Mouse (Mus musculus): ENCODE data around the gene Tnfsf14. TPM values are rescaled to one million over a fixed set of nuclear protein-coding genes. Genes with fewer than 3 reads are reported as not detected.

Gene Tnfsf14
- total and polyA plus RNA-seq, 2 experiments from 2014 or later: not detected

DNA sequence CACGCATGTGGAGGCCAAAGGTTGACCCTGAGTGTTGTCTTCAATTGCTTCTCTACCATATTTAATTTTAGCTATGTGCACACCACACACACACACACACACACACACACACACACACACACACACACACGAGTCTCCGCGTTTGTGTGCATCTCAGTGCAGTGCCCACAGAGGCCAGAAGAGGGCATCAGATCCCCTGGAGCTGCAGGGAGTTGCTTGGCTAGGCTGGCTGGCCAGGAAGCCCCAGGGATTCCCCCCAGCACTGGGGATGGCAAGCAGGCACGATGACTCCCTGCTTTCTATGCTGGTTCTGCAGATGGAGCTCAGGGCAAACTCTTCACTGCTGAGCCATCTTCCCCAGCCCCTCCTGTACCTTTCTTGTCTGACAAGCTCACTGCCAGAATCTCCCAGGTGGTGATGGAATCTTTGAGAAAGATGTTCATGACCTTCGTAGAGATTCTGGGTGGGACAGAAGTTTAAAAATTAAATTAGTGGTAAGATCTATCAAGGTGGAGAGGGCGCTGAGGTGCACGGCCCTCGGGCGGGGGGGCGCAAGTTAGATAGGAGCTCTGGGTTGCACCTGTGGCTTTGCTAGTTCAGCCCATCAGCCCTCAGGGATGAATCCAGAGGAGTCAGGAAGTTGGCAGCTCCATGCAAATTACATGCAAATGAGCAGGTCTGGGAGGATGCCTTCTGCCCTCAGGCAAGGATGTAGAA, 25.3 kb upstream of the Tnfsf14 start:
- Histone ChIP-seq H3K4me2 (ENCODE audit: low read depth, low read length) (no peak overlapping the region), H3K9ac (replicated peaks; ENCODE audit: low read depth, low read length) (no peak overlapping the region), H3K4me1 (ENCODE audit: control insufficient read depth, insufficient read depth) (no peaks in the 10 kb centered on the region), H3K36me3 (replicated peaks; ENCODE audit: control insufficient read depth, insufficient read depth, low read length) (no peaks in the 10 kb centered on the region), H3K4me3 (ENCODE audit: low read depth, low read length) (no peak overlapping the region), H3K9me3 (replicated peaks; ENCODE audit: control insufficient read depth, low read length) (no peaks in the 10 kb centered on the region), H3K27ac (ENCODE audit: low read depth) (no peak overlapping the region), H3K27me3 (ENCODE audit: control insufficient read depth, insufficient read depth, low read length) (0 out of 2 replicates have a peak, but pooled peaks cover 3% of the 10 kb centered on the region)
- DNase-seq (ENCODE audit: low spot score) (no peak), ATAC-seq (ENCODE audit: insufficient read depth, low read depth) (no peak)
- 28% methylated on average over 11 of the region's 11 CpGs for WGBS
- TF ChIP-seq EP300 (IDR thresholded peaks at IDR 0.05; ENCODE audit: low read depth) (no peak), CTCF (IDR thresholded peaks at IDR 0.05; ENCODE audit: low read depth) (peak; percentile 75)

DNA sequence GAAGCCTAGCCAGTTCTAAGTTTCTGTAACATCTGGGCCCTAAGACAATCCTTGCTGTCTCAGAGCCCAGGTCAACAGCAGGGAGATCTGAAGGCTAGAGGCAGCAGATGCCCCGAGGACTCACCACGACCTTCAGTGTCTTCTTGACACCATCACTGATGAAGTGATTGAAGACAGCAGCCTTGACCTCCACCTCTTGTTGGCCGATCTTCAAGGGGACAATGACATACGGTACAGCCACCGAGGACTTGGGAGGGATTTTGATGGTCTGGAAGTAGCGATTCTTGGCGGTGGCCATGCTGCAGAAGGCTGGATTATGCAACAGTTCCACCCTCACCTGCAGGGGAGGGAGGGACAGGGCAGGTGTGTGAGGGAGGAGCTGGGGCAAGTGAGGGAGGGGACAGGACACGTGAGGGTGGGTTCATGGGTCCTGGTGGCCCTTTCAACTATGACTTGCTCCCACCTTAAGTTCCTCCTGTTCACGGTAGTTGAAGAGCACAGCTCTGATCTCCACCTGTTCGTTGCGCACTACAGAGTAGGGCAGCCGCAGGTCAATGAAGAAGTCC, 24.4 kb upstream of the Tnfsf14 start:
- H3K9me3 ChIP-seq (replicated peaks; ENCODE audit: control insufficient read depth, low read length): no peaks in the 10 kb centered on the region
- no peak overlapping the region for H3K27ac ChIP-seq (ENCODE audit: low read depth)
- H3K4me1 ChIP-seq (ENCODE audit: control insufficient read depth, insufficient read depth): no peaks in the 10 kb centered on the region
- 0 out of 2 replicates have a peak, but pooled peaks cover 3% of the 10 kb centered on the region for H3K27me3 ChIP-seq (ENCODE audit: control insufficient read depth, insufficient read depth, low read length)
- ATAC-seq (ENCODE audit: insufficient read depth, low read depth) (no peak), DNase-seq (ENCODE audit: low spot score) (no peak)
- TF ChIP-seq CTCF (IDR thresholded peaks at IDR 0.05; ENCODE audit: low read depth) (no peak), EP300 (IDR thresholded peaks at IDR 0.05; ENCODE audit: low read depth) (no peak)
- H3K4me3 ChIP-seq (ENCODE audit: low read depth, low read length): no peak overlapping the region
- H3K36me3 ChIP-seq (replicated peaks; ENCODE audit: control insufficient read depth, insufficient read depth, low read length): no peaks in the 10 kb centered on the region
- no peak overlapping the region for H3K9ac ChIP-seq (replicated peaks; ENCODE audit: low read depth, low read length)
- H3K4me2 ChIP-seq (ENCODE audit: low read depth, low read length): no peak overlapping the region
- WGBS: 66% methylated on average over 12 of the region's 12 CpGs

GRCm38 (mm10) chr17:57214676-57215387, 20.9 kb upstream of the Tnfsf14 start:
- 34% methylated on average over 13 of the region's 13 CpGs for WGBS
- no peak for TF ChIP-seq EP300 (IDR thresholded peaks at IDR 0.05; ENCODE audit: low read depth)
- TF ChIP-seq CTCF (IDR thresholded peaks at IDR 0.05; ENCODE audit: low read depth): no peak

DNA sequence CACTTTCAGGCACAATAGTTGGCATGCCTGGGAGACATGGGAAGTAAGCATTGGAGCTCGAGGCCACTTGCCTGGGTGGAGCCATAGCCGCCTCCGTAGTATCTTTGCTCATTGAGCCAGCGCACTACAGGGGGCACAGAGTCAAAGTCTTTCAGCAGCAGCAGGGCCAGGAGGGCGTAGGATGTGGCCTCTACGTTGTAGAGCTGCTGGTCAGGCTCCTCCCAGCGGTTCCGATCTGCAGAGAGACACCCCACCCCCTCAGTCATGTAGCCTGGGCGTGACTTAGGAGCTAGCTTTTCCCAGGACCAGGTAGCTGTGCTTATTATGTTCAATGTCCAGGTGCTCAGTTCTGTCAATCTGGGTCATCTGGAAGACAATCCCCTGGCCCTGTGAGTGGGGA, 17.5 kb upstream of the Tnfsf14 start:
- H3K4me3 ChIP-seq (ENCODE audit: low read depth, low read length): no peak overlapping the region
- no peak overlapping the region for H3K27ac ChIP-seq (ENCODE audit: low read depth)
- H3K36me3 ChIP-seq (replicated peaks; ENCODE audit: control insufficient read depth, insufficient read depth, low read length): no peaks in the 10 kb centered on the region
- H3K27me3 ChIP-seq (ENCODE audit: control insufficient read depth, insufficient read depth, low read length): no peaks in the 10 kb centered on the region
- DNase-seq (ENCODE audit: low spot score) (no peak), ATAC-seq (ENCODE audit: insufficient read depth, low read depth) (no peak)
- H3K9me3 ChIP-seq (replicated peaks; ENCODE audit: control insufficient read depth, low read length): no peaks in the 10 kb centered on the region
- no peak overlapping the region for H3K4me2 ChIP-seq (ENCODE audit: low read depth, low read length)
- TF ChIP-seq EP300 (IDR thresholded peaks at IDR 0.05; ENCODE audit: low read depth): no peak
- no peak for TF ChIP-seq CTCF (IDR thresholded peaks at IDR 0.05; ENCODE audit: low read depth)
- no peak overlapping the region for H3K9ac ChIP-seq (replicated peaks; ENCODE audit: low read depth, low read length)
- no peaks in the 10 kb centered on the region for H3K4me1 ChIP-seq (ENCODE audit: control insufficient read depth, insufficient read depth)
- WGBS: 59% methylated on average over 9 of the region's 9 CpGs

More at GRCm38 (mm10) chr17:57214676-57215387, 20.9 kb upstream of the Tnfsf14 start:
- DNase-seq (ENCODE audit: low spot score) (no peak), ATAC-seq (ENCODE audit: insufficient read depth, low read depth) (no peak)
- no peaks in the 10 kb centered on the region for H3K9me3 ChIP-seq (replicated peaks; ENCODE audit: control insufficient read depth, low read length)
- H3K36me3 ChIP-seq (replicated peaks; ENCODE audit: control insufficient read depth, insufficient read depth, low read length): no peaks in the 10 kb centered on the region
- H3K4me1 ChIP-seq (ENCODE audit: control insufficient read depth, insufficient read depth): no peaks in the 10 kb centered on the region
- no peak overlapping the region for H3K9ac ChIP-seq (replicated peaks; ENCODE audit: low read depth, low read length)
- no peak overlapping the region for H3K4me3 ChIP-seq (ENCODE audit: low read depth, low read length)
- H3K4me2 ChIP-seq (ENCODE audit: low read depth, low read length): no peak overlapping the region
- 0 out of 2 replicates have a peak, but pooled peaks cover 3% of the 10 kb centered on the region for H3K27me3 ChIP-seq (ENCODE audit: control insufficient read depth, insufficient read depth, low read length)
- H3K27ac ChIP-seq (ENCODE audit: low read depth): no peak overlapping the region

GRCm38 (mm10) chr17:57209330-57209729, 15.4 kb upstream of the Tnfsf14 start:
- Histone ChIP-seq H3K36me3 (replicated peaks; ENCODE audit: control insufficient read depth, insufficient read depth, low read length) (no peaks in the 10 kb centered on the region), H3K9ac (replicated peaks; ENCODE audit: low read depth, low read length) (no peak overlapping the region), H3K27ac (ENCODE audit: low read depth) (no peak overlapping the region), H3K4me1 (ENCODE audit: control insufficient read depth, insufficient read depth) (no peaks in the 10 kb centered on the region), H3K4me3 (ENCODE audit: low read depth, low read length) (no peak overlapping the region), H3K9me3 (replicated peaks; ENCODE audit: control insufficient read depth, low read length) (no peaks in the 10 kb centered on the region), H3K27me3 (ENCODE audit: control insufficient read depth, insufficient read depth, low read length) (no peaks in the 10 kb centered on the region), H3K4me2 (ENCODE audit: low read depth, low read length) (no peak overlapping the region)
- TF ChIP-seq EP300 (IDR thresholded peaks at IDR 0.05; ENCODE audit: low read depth) (no peak), CTCF (IDR thresholded peaks at IDR 0.05; ENCODE audit: low read depth) (no peak)
- ATAC-seq (ENCODE audit: insufficient read depth, low read depth) (no peak), DNase-seq (ENCODE audit: low spot score) (no peak)
- WGBS: 67% methylated on average over 4 of the region's 4 CpGs
